Mouse (Mus musculus) liver, adult 2 months (tissue): ENCODE results near the gene Bbx.

Source experiments
- CTCF ChIP-seq: fragments of 200-500 bp; IDR thresholded peaks from 2 replicates; pipeline ENCODE4 v1.5.1; 2011; ENCODE audit warnings: low read depth, low read length, control low read depth
- POLR2A ChIP-seq: fragments of 200-500 bp; IDR thresholded peaks from 2 replicates; pipeline ENCODE4 v1.6.1; 2011; ENCODE audit warnings: low read length, control low read depth; ENCODE audit not compliant: insufficient read depth; ENCODE audit errors: extremely low read depth

- peak; percentile 53 for TF ChIP-seq CTCF
- no peak for TF ChIP-seq POLR2A
Observed at GRCm38 (mm10) chr16:50380682-50381350, 51.4 kb downstream of the Bbx start.
